Mouse (Mus musculus): ENCODE data around the gene Nhp2. TPM values are rescaled to one million over a fixed set of nuclear protein-coding genes. Genes with fewer than 3 reads are reported as not detected.
A peak's percentile ranks its signal among the peaks of the same experiment; 100 is the strongest.

The Nhp2 gene
- polyA plus RNA-seq, 2 experiments, result 89.0 to 176 TPM

- H3K9me3 ChIP-seq (ENCODE audit: control insufficient read depth, low read length), result no peaks in the 10 kb centered on the region
- DNase-seq (ENCODE audit: low spot score), result no peak
- peak overlapping the region; percentile 58 for H3K4me3 ChIP-seq (replicated peaks; ENCODE audit: low read length)
- peak overlapping the region; percentile 62 for H3K9ac ChIP-seq (ENCODE audit: low read depth, low read length, severe bottlenecking)
- H3K36me3 ChIP-seq (ENCODE audit: control insufficient read depth, insufficient read depth, low read length), result no peaks in the 10 kb centered on the region
- peaks cover 10% of the 10 kb centered on the region for H3K4me1 ChIP-seq (ENCODE audit: control insufficient read depth, insufficient read depth, low read length)
- no peak for TF ChIP-seq POLR2A (IDR thresholded peaks at IDR 0.05; ENCODE audit: borderline replicate concordance, extremely low read depth, insufficient read depth, insufficient read length)
- peak overlapping the region; percentile 70 for H3K4me2 ChIP-seq (replicated peaks; ENCODE audit: low read depth, low read length, severe bottlenecking)
- WGBS, result 21% methylated on average over 6 of the region's 6 CpGs
- H3K27ac ChIP-seq (replicated peaks; ENCODE audit: low read depth, low read length), result peak overlapping the region; percentile 63; the same call in 1 of the 2 replicates
- no peaks in the 10 kb centered on the region for H3K27me3 ChIP-seq (ENCODE audit: control insufficient read depth, insufficient read depth, low read length)
- ATAC-seq (ENCODE audit: low FRiP score, low read depth), result no peak
These were observed 15.6 kb downstream of the Nhp2 start for GRCm38 (mm10) chr11:51635127-51635524.

- 0 out of 2 replicates have a peak, but pooled peaks have one; percentile 52 for TF ChIP-seq POLR2A (IDR thresholded peaks at IDR 0.05; ENCODE audit: borderline replicate concordance, extremely low read depth, insufficient read depth, insufficient read length)
- Histone ChIP-seq H3K4me1 (ENCODE audit: control insufficient read depth, insufficient read depth, low read length) (peaks cover 10% of the 10 kb centered on the region), H3K36me3 (ENCODE audit: control insufficient read depth, insufficient read depth, low read length) (no peaks in the 10 kb centered on the region), H3K4me3 (replicated peaks; ENCODE audit: low read length) (peak within 1 kb of the TSS; percentile 58), H3K9me3 (ENCODE audit: control insufficient read depth, low read length) (no peaks in the 10 kb centered on the region), H3K27me3 (ENCODE audit: control insufficient read depth, insufficient read depth, low read length) (no peaks in the 10 kb centered on the region), H3K4me2 (replicated peaks; ENCODE audit: low read depth, low read length, severe bottlenecking) (peak within 1 kb of the TSS; percentile 70), H3K27ac (replicated peaks; ENCODE audit: low read depth, low read length) (peak within 1 kb of the TSS; percentile 63), H3K9ac (ENCODE audit: low read depth, low read length, severe bottlenecking) (peak within 1 kb of the TSS; percentile 62)
- DNase-seq (ENCODE audit: low spot score), result peak; percentile 88
- ATAC-seq (ENCODE audit: low FRiP score, low read depth), result peak; percentile 81
- 1% methylated on average over 59 of the region's 61 CpGs for WGBS
These were observed 16.2 kb downstream of the Nhp2 start, which contains the start of gene Rmnd5b for GRCm38 (mm10) chr11:51635525-51636322. Gene Rmnd5b (minus strand): TSS chr11:51635896.

- under 1% methylated on average over 6 of the region's 6 CpGs for WGBS
- peak overlapping the region; percentile 63 for H3K27ac ChIP-seq (replicated peaks; ENCODE audit: low read depth, low read length)
- no peaks in the 10 kb centered on the region for H3K27me3 ChIP-seq (ENCODE audit: control insufficient read depth, insufficient read depth, low read length)
- DNase-seq (ENCODE audit: low spot score) (peak; percentile 86), ATAC-seq (ENCODE audit: low FRiP score, low read depth) (peak; percentile 34; the same call in 1 of the 2 replicates)
- no peaks in the 10 kb centered on the region for H3K9me3 ChIP-seq (ENCODE audit: control insufficient read depth, low read length)
- H3K9ac ChIP-seq (ENCODE audit: low read depth, low read length, severe bottlenecking), result peak overlapping the region; percentile 62
- no peaks in the 10 kb centered on the region for H3K36me3 ChIP-seq (ENCODE audit: control insufficient read depth, insufficient read depth, low read length)
- TF ChIP-seq POLR2A (IDR thresholded peaks at IDR 0.05; ENCODE audit: borderline replicate concordance, extremely low read depth, insufficient read depth, insufficient read length), result no peak
- H3K4me2 ChIP-seq (replicated peaks; ENCODE audit: low read depth, low read length, severe bottlenecking), result peak overlapping the region; percentile 70
- peaks cover 10% of the 10 kb centered on the region for H3K4me1 ChIP-seq (ENCODE audit: control insufficient read depth, insufficient read depth, low read length)
- H3K4me3 ChIP-seq (replicated peaks; ENCODE audit: low read length), result peak overlapping the region; percentile 58
These were observed 16.8 kb downstream of the Nhp2 start for GRCm38 (mm10) chr11:51636323-51636684.

- H3K27ac ChIP-seq (replicated peaks; ENCODE audit: low read depth, low read length), result peak overlapping the region; percentile 56
- H3K4me1 ChIP-seq (ENCODE audit: control insufficient read depth, insufficient read depth, low read length), result peaks cover 10% of the 10 kb centered on the region
- ATAC-seq (ENCODE audit: low FRiP score, low read depth) (peak; percentile 28; the same call in 1 of the 2 replicates), DNase-seq (ENCODE audit: low spot score) (peak; percentile 69)
- H3K4me3 ChIP-seq (replicated peaks; ENCODE audit: low read length), result peak overlapping the region; percentile 14
- H3K9me3 ChIP-seq (ENCODE audit: control insufficient read depth, low read length), result no peaks in the 10 kb centered on the region
- no peaks in the 10 kb centered on the region for H3K27me3 ChIP-seq (ENCODE audit: control insufficient read depth, insufficient read depth, low read length)
- 3% methylated on average over 17 of the region's 17 CpGs for WGBS
- peaks cover 5% of the 10 kb centered on the region; the same call in 1 of the 2 replicates for H3K36me3 ChIP-seq (ENCODE audit: control insufficient read depth, insufficient read depth, low read length)
- H3K9ac ChIP-seq (ENCODE audit: low read depth, low read length, severe bottlenecking), result peak overlapping the region; percentile 18
- TF ChIP-seq POLR2A (IDR thresholded peaks at IDR 0.05; ENCODE audit: borderline replicate concordance, extremely low read depth, insufficient read depth, insufficient read length), result no peak
- peak overlapping the region; percentile 33 for H3K4me2 ChIP-seq (replicated peaks; ENCODE audit: low read depth, low read length, severe bottlenecking)
These were observed 18.5 kb downstream of the Nhp2 start for GRCm38 (mm10) chr11:51637971-51638414.

GRCm38 (mm10) chr11:51638497-51638896 is 19.0 kb downstream of the Nhp2 start:
- Histone ChIP-seq H3K9me3 (ENCODE audit: control insufficient read depth, low read length) (no peaks in the 10 kb centered on the region), H3K27me3 (ENCODE audit: control insufficient read depth, insufficient read depth, low read length) (no peaks in the 10 kb centered on the region), H3K9ac (ENCODE audit: low read depth, low read length, severe bottlenecking) (no peak overlapping the region), H3K4me1 (ENCODE audit: control insufficient read depth, insufficient read depth, low read length) (peaks cover 10% of the 10 kb centered on the region), H3K4me3 (replicated peaks; ENCODE audit: low read length) (no peak overlapping the region), H3K4me2 (replicated peaks; ENCODE audit: low read depth, low read length, severe bottlenecking) (peak overlapping the region; percentile 33), H3K27ac (replicated peaks; ENCODE audit: low read depth, low read length) (peak overlapping the region; percentile 56), H3K36me3 (ENCODE audit: control insufficient read depth, insufficient read depth, low read length) (peaks cover 11% of the 10 kb centered on the region)
- DNase-seq (ENCODE audit: low spot score) (no peak), ATAC-seq (ENCODE audit: low FRiP score, low read depth) (no peak)
- TF ChIP-seq POLR2A (IDR thresholded peaks at IDR 0.05; ENCODE audit: borderline replicate concordance, extremely low read depth, insufficient read depth, insufficient read length), result no peak
- WGBS, result 58% methylated on average over 5 of the region's 5 CpGs
